ENCODE assay signal across 18 mouse cellular contexts in the genomic region with DNA sequence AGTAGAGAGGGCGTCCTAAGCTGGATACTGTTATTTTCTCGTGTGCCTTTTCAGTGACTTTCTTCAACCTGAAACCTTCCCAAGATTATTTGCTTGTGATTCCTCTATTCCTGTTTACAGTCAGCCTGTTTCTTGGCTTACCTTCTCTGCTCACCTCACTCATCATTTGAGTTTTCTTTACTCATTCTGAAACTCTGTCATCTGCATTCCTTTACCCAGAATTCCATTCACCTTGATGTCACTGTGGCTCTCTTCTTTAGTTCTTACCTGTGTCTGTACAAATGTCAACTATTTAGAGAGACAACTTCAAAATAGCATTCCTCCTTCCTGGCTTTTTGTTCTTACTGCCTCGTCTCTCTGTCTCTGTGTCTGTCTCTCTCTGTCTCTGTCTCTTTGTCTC. TPM values are rescaled to one million over a fixed set of nuclear protein-coding genes. Genes with fewer than 3 reads are reported as not detected.
DNase-seq lines count a peak whose midpoint lies in the region; ATAC-seq and TF ChIP-seq lines count a peak whose summit lies in the region.
"Had no signal": no experiment of that assay in that cellular context is flagged by ENCODE, and none has a peak within 500 bp of the region (broad histone marks: within the 10 kb centered on the region; RNA-seq: fewer than 3 reads in every experiment).

No protein-coding gene starts in this region.

- H3K9me3 ChIP-seq in CH12.LX (replicated peaks; ENCODE audit: low read length) = no peaks in the 10 kb centered on the region
- H3K9me3 ChIP-seq: G1E had no signal

- no peak for ATAC-seq in monocyte, adult 5-6 weeks (replicated peaks; ENCODE audit: insufficient number of reproducible peaks, low FRiP score, low TSS enrichment, poor library complexity, severe bottlenecking)
- ATAC-seq: activated CD4-positive, CD25-positive, alpha-beta regulatory T cell, adult 4 months; CD4-positive, CD25-positive, alpha-beta regulatory T cell, adult 4 months; Patski had no signal

- 0 out of 2 replicates have a peak overlapping the region, but pooled peaks have one; percentile 57 for H3K4me2 ChIP-seq in CH12.LX (ENCODE audit: insufficient read depth, low read depth, poor library complexity, severe bottlenecking)

- no peaks in the 10 kb centered on the region for H3K27me3 ChIP-seq in CH12.LX (replicated peaks)

- TF ChIP-seq CTCF in CH12.LX (conservative IDR thresholded peaks at IDR 0.05 in 1 of 2, IDR thresholded peaks at IDR 0.05 in 1 of 2; ENCODE audit: low read depth in 2 of 2, low read length in 2 of 2) = no peak

- no peak overlapping the region for H3K4me3 ChIP-seq in CH12.LX (replicated peaks in 1 of 3; ENCODE audit: low read depth in 2 of 3, low read length in 2 of 3, poor library complexity in 1 of 3)

- dilution Hi-C loops in CH12.LX (cut with MboI; ENCODE audit: extremely low pct_ligation_motif_present, extremely low pct_unique_long_range_greater_than_20kb, low sequenced_read_pairs) = no loop called here

- TF ChIP-seq EP300 in CH12.LX (IDR thresholded peaks at IDR 0.05; ENCODE audit: low read length) = 0 out of 2 replicates have a peak, but pooled peaks have one; percentile 38

- no peaks in the 10 kb centered on the region for H3K79me2 ChIP-seq in CH12.LX (replicated peaks; ENCODE audit: control insufficient read depth, extremely low read depth, insufficient read depth, poor library complexity, severe bottlenecking)

- H3K27ac ChIP-seq in CH12.LX (ENCODE audit: insufficient read depth, low read depth) = no peak overlapping the region

- no peak for DNase-seq in CH12.LX (ENCODE audit: extremely low read depth)
- DNase-seq: adrenal gland, adult 2 months; adrenal gland, adult 8-10 months; adrenal gland, postnatal 10 days; adrenal gland, postnatal 14 days; adrenal gland, postnatal 25 days; adrenal gland, postnatal 36 days; B cell, adult 2 months; cerebellum, adult 11 months; cerebellum, adult 11-12 months; cerebellum, adult 18-20 months; cerebellum, adult 2 months; cerebellum, adult 8-10 months had no signal

- no peak for TF ChIP-seq RAD21 in CH12.LX (IDR thresholded peaks at IDR 0.05; ENCODE audit: low read depth, low read length)

- no peaks in the 10 kb centered on the region for H3K36me3 ChIP-seq in CH12.LX (replicated peaks in 1 of 2; ENCODE audit: control insufficient read depth in 1 of 2, insufficient read depth in 1 of 2, low read length in 1 of 2)
- H3K36me3 ChIP-seq: G1E had no signal

- TF ChIP-seq POLR2A in CH12.LX (IDR thresholded peaks at IDR 0.05; ENCODE audit: low read depth, low read length) = no peak

- in situ Hi-C loops in CH12.LX (cut with MboI; ENCODE audit: low pct_ligation_motif_present, low pct_unique_long_range_greater_than_20kb, low sequenced_read_pairs) = no loop called here

- H3K9ac ChIP-seq in CH12.LX (ENCODE audit: insufficient read depth, low read depth) = no peak overlapping the region

- H3K4me1 ChIP-seq in CH12.LX (ENCODE audit: control insufficient read depth in 1 of 2, insufficient read depth in 2 of 2) = peaks cover 0 to 6% of the 10 kb centered on the region in 2 experiments; a peak in 2 of 4 replicates

TF ChIP-seq in CH12.LX, 34 proteins besides CTCF, POLR2A, EP300 and RAD21:
- TF ChIP-seq ZNF384 (IDR thresholded peaks at IDR 0.05; ENCODE audit: low read depth, low read length) (no peak), MYC (IDR thresholded peaks at IDR 0.05; ENCODE audit: low read depth, low read length) (no peak), NRF1 (IDR thresholded peaks at IDR 0.05; ENCODE audit: low read depth, low read length) (no peak), UBTF (IDR thresholded peaks at IDR 0.05; ENCODE audit: low read depth, low read length) (no peak), JUN (IDR thresholded peaks at IDR 0.05; ENCODE audit: insufficient read depth, low read depth, low read length) (peak; percentile 84), JUND (conservative IDR thresholded peaks at IDR 0.05; ENCODE audit: low read depth, low read length) (peak; percentile 95), USF1 (IDR thresholded peaks at IDR 0.05; ENCODE audit: low read depth, low read length) (no peak), ZC3H11A (IDR thresholded peaks at IDR 0.05; ENCODE audit: low read depth, low read length) (no peak), USF2 (conservative IDR thresholded peaks at IDR 0.05; ENCODE audit: low read depth, low read length) (no peak), ELF1 (IDR thresholded peaks at IDR 0.05; ENCODE audit: low read depth, low read length) (no peak), MAFK (IDR thresholded peaks at IDR 0.05; ENCODE audit: insufficient replicate concordance, low read length) (no peak), IRF4 (IDR thresholded peaks at IDR 0.05; ENCODE audit: low read depth, low read length) (peak; percentile 92)

RNA-seq across cellular contexts. Expression of gene Rdx, which starts 29.9 kb away (rescaled TPM):
- total RNA-seq in CH12.LX (2012; rRNA removed) (86.1 and 97.2 TPM in 2 replicates), CH12.LX (2014; rRNA removed) (157 and 180 TPM in 2 replicates)
- 121 and 125 TPM in 2 replicates for polyA plus RNA-seq in CH12.LX (2012; ENCODE audit: insufficient read length, low read depth)
- 99.0 to 134 TPM (median 123 TPM) in 3 replicates for total RNA-seq in monocyte, adult 5-6 weeks (2017)

RNA-seq across cellular contexts. Expression of gene Fdx1, which starts 53.7 kb away (rescaled TPM):
- total RNA-seq in CH12.LX (2012; rRNA removed) = 35.2 and 41.6 TPM in 2 replicates
- total RNA-seq in CH12.LX (2014; rRNA removed) = 69.2 and 80.0 TPM in 2 replicates
- polyA plus RNA-seq in CH12.LX (2012; ENCODE audit: insufficient read length, low read depth) = 44.4 and 51.1 TPM in 2 replicates
- 0.75 to 4.9 TPM in 2 of 3 replicates, not detected in the other for total RNA-seq in monocyte, adult 5-6 weeks (2017)
